Mouse (Mus musculus): ENCODE data around the gene Zfp799.

DNA sequence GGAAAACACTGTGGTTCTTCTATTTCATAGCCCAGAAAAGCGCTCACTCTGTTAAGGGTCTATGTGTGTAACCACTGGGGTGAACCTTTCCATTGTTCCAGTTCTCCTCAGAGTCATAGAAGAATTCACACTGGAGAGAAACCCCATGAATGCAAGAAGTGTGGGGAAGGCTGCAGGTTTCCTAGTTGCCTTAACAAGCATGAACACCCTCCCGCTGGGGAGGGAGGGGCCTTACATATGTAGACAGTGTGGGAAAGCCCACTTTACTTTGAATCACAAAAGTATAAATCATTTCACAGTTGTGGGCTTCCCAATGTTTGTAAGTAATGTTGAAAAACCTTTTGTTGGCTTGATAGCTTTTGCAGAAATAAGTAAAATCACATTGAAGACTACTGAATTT, 11.3 kb upstream of the Zfp799 start:
- no peak for TF ChIP-seq POLR2A (IDR thresholded peaks at IDR 0.05; ENCODE audit: low read depth, low read length)
- no peak for TF ChIP-seq CTCF (IDR thresholded peaks at IDR 0.05; ENCODE audit: extremely low read depth, insufficient read depth, insufficient read length, insufficient replicate concordance)
